Mouse (Mus musculus): ENCODE data around the gene Tomm6.

Gene Tomm6

DNA sequence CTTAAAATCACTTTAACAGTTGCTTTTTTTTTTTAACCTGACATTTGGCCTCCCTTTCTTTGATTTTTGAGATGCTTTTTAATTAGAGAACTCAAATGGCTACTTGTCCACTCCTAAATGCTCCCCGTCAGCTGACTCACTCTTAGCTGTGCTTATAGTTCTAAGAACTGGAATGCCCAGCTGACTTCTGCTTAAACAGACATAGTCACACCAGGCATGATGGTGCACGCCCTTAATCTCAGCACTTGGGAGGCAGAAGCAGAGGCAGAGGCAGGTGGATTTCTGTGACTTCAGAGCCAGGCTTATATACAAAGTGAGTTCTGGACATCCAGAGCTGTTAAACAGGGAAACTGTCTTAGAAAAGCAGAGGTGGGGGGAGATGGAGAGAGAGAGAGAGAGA is 36.2 kb downstream of the Tomm6 start:
- DNase-seq (ENCODE audit: low read depth, low spot score): no peak

DNA sequence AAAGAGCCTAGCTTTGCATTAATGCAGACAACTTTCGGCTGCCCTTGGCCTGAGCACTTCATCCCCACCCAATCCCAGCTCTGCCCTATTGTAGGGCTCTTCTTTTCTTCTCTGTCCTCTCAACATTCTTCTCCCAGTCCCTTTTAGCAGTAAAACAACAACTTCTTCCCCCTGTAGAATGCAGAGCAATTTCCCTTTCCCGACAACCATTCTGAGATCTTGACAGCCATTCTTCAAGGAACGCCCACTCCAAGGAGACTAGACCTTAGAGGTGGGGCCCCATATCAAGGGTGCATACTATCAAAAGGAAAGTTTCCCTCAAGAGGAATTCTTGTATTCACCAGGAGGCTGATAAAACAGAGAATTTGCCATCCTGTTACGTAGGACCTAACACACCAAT is 39.2 kb downstream of the Tomm6 start:
- DNase-seq (ENCODE audit: low read depth, low spot score): no peak

DNA sequence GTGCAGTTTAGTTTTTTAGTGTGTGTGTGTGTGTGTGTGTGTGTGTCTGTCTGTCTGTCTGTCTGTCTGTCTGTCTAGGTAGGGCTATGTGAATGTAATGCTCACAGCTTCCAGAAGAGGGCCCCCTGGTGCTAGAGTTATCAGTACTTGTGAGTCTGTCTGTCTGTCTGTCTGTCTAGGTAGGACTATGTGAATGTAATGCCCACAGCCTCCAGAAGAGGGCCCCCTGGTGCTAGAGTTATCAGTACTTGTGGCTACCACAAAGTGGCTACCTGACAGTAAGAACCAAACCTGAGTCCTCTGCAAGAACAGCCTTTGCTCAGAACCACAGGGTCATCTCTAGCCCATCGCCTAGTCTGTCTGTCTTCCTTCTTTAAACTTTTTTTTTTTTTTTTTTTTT is 41.5 kb downstream of the Tomm6 start:
- peak; percentile 40 for DNase-seq (ENCODE audit: low read depth, low spot score)

DNA sequence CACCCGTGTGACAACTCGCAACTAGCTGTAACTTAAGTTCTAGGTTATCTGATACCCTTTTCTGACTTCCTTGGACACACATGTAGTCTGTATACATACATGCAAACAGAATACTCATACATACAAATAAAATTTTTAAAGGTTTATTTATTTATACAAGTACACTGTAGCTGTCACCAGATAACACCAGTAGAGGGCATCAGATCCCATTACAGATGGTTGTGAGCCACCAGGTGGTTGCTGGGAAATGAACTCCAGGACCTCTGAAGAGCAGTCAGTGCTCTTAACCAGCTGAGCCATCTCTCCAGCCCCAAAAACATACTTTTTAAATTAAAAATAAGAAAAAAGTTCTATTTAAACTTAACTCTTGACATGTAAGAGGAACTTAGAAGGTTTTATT is 45.2 kb downstream of the Tomm6 start:
- no peak for DNase-seq (ENCODE audit: low read depth, low spot score)
